Mouse (Mus musculus) liver, embryonic 11.5 days (tissue): Measurements from ENCODE around the gene Slit3. TPM values are rescaled to one million over a fixed set of nuclear protein-coding genes. Genes with fewer than 3 reads are reported as not detected.
A peak's percentile ranks its signal among the peaks of the same experiment; 100 is the strongest.

Experiments used
- ATAC-seq: fragments of 200-750 bp; cut with Nextera tagmentation; replicated peaks from 2 replicates; pipeline ENCODE4 v1.8.0; 2017; ENCODE audit warnings: moderate number of reproducible peaks, mild to moderate bottlenecking, moderate TSS enrichment, moderate library complexity; ENCODE audit not compliant: low FRiP score
- DNase-seq: peaks from one replicate; pipeline ENCODE4 v3.0.0-alpha.2; 2017; ENCODE audit warnings: low spot score
- H3K27ac ChIP-seq: fragments of 300-500 bp; sonication (generic); 2 replicates; pipeline ENCODE4 v1.5.1; 2014; ENCODE audit warnings: mild to moderate bottlenecking, low read depth, low read length, control low read depth
- H3K27me3 ChIP-seq: fragments of 300-500 bp; sonication (generic); replicated peaks from 2 replicates; pipeline ENCODE4 v1.6.1; 2014; ENCODE audit warnings: low read length, mixed read lengths; ENCODE audit not compliant: control insufficient read depth, insufficient read depth
- H3K36me3 ChIP-seq: fragments of 300-500 bp; sonication (generic); 2 replicates; pipeline ENCODE4 v1.6.1; 2014; ENCODE audit warnings: mild to moderate bottlenecking, low read length, moderate library complexity, mixed read lengths; ENCODE audit not compliant: control insufficient read depth, insufficient read depth
- H3K4me1 ChIP-seq: fragments of 300-500 bp; sonication (generic); replicated peaks from 2 replicates; pipeline ENCODE4 v1.6.1; 2014; ENCODE audit warnings: low read length, mixed read lengths; ENCODE audit not compliant: control insufficient read depth, insufficient read depth
- H3K4me2 ChIP-seq: fragments of 300-500 bp; sonication (generic); 2 replicates; pipeline ENCODE4 v1.6.1; 2014; ENCODE audit warnings: mild to moderate bottlenecking, control low read depth, moderate library complexity
- H3K4me3 ChIP-seq: fragments of 300-500 bp; sonication (generic); 2 replicates; pipeline ENCODE4 v1.5.1; 2014; ENCODE audit warnings: low read depth, low read length, control low read depth
- H3K9ac ChIP-seq: fragments of 300-500 bp; sonication (generic); 2 replicates; pipeline ENCODE4 v1.6.1; 2014; ENCODE audit warnings: low read depth, low read length, control low read depth
- H3K9me3 ChIP-seq: fragments of 300-500 bp; sonication (generic); 2 replicates; pipeline ENCODE4 v1.6.1; 2016; ENCODE audit warnings: low read length, inconsistent platforms, mixed read lengths; ENCODE audit not compliant: control insufficient read depth
- WGBS: fragments of 180-500 bp; shearing (Covaris S2); extraction: QIAGEN DNeasy Blood & Tissue Kit; methylation state at CpG from one replicate; pipeline ENCODE4 v1.1.7; 2014; 5-methylcytosine and 5-hydroxymethylcytosine counted together
- polyA plus RNA-seq: library from polyadenylated mRNA; unstranded; fragments of >200 nt; fragmentation: Nextera tagmentation; extraction: Ambion mirVana; gene quantifications from 2 replicates; pipeline ENCODE4 v1.2.1, GENCODE M21; 2014

The Slit3 gene
- polyA plus RNA-seq, 1 experiment from 2014 or later: 6.8 TPM

GRCm38 (mm10) chr11:35403516-35403915 is 282.5 kb downstream of the Slit3 start:
- ATAC-seq (no peak), DNase-seq (no peak)
- H3K27me3 ChIP-seq: no peaks in the 10 kb centered on the region
- no peak overlapping the region for H3K4me3 ChIP-seq
- no peaks in the 10 kb centered on the region for H3K4me1 ChIP-seq
- no peak overlapping the region for H3K27ac ChIP-seq
- H3K36me3 ChIP-seq: no peaks in the 10 kb centered on the region
- H3K4me2 ChIP-seq: no peak overlapping the region
- no peaks in the 10 kb centered on the region for H3K9me3 ChIP-seq
- WGBS: 73% methylated on average over 9 of the region's 9 CpGs
- H3K9ac ChIP-seq: no peak overlapping the region

GRCm38 (mm10) chr11:35406045-35406444 is 285.0 kb downstream of the Slit3 start:
- 51% methylated on average over 3 of the region's 3 CpGs for WGBS
- H3K9ac ChIP-seq: no peak overlapping the region
- H3K4me3 ChIP-seq: no peak overlapping the region
- H3K4me2 ChIP-seq: no peak overlapping the region
- H3K27me3 ChIP-seq: no peaks in the 10 kb centered on the region
- ATAC-seq: no peak
- no peaks in the 10 kb centered on the region for H3K36me3 ChIP-seq
- DNase-seq: no peak
- no peak overlapping the region for H3K27ac ChIP-seq
- H3K4me1 ChIP-seq: no peaks in the 10 kb centered on the region
- no peaks in the 10 kb centered on the region for H3K9me3 ChIP-seq

GRCm38 (mm10) chr11:35406522-35406921 is 285.5 kb downstream of the Slit3 start:
- H3K27ac ChIP-seq: no peak overlapping the region
- H3K9me3 ChIP-seq: no peaks in the 10 kb centered on the region
- H3K4me3 ChIP-seq: no peak overlapping the region
- WGBS: 84% methylated on average over 6 of the region's 6 CpGs
- H3K36me3 ChIP-seq: no peaks in the 10 kb centered on the region
- DNase-seq: no peak
- H3K4me2 ChIP-seq: no peak overlapping the region
- H3K27me3 ChIP-seq: no peaks in the 10 kb centered on the region
- no peak for ATAC-seq
- H3K9ac ChIP-seq: no peak overlapping the region
- H3K4me1 ChIP-seq: no peaks in the 10 kb centered on the region

- no peaks in the 10 kb centered on the region for H3K4me1 ChIP-seq
- WGBS: 51% methylated on average over 12 of the region's 12 CpGs
- H3K9me3 ChIP-seq: no peaks in the 10 kb centered on the region
- H3K4me3 ChIP-seq: no peak overlapping the region
- H3K36me3 ChIP-seq: no peaks in the 10 kb centered on the region
- no peak for ATAC-seq
- peak; percentile 37 for DNase-seq
- H3K4me2 ChIP-seq: no peak overlapping the region
- no peak overlapping the region for H3K27ac ChIP-seq
- H3K27me3 ChIP-seq: no peaks in the 10 kb centered on the region
- no peak overlapping the region for H3K9ac ChIP-seq
These were observed 286.5 kb downstream of the Slit3 start for GRCm38 (mm10) chr11:35407341-35408154.

GRCm38 (mm10) chr11:35410431-35410830 is 289.4 kb downstream of the Slit3 start:
- Histone ChIP-seq H3K9me3 (no peaks in the 10 kb centered on the region), H3K4me1 (no peaks in the 10 kb centered on the region), H3K4me3 (no peak overlapping the region), H3K4me2 (no peak overlapping the region), H3K27ac (no peak overlapping the region), H3K36me3 (no peaks in the 10 kb centered on the region), H3K9ac (no peak overlapping the region), H3K27me3 (no peaks in the 10 kb centered on the region)
- WGBS: 73% methylated on average over 3 of the region's 3 CpGs
- ATAC-seq (no peak), DNase-seq (no peak)

- Histone ChIP-seq H3K4me1 (peaks cover 2% of the 10 kb centered on the region; the same call in 1 of the 2 replicates), H3K36me3 (no peaks in the 10 kb centered on the region), H3K4me3 (no peak overlapping the region), H3K27me3 (no peaks in the 10 kb centered on the region), H3K9me3 (no peaks in the 10 kb centered on the region), H3K4me2 (no peak overlapping the region), H3K9ac (no peak overlapping the region), H3K27ac (no peak overlapping the region)
- ATAC-seq: no peak
- DNase-seq: no peak
- 60% methylated on average over 9 of the region's 9 CpGs for WGBS
These were observed 294.9 kb downstream of the Slit3 start for GRCm38 (mm10) chr11:35415768-35416401.

GRCm38 (mm10) chr11:35416402-35417093 is 295.5 kb downstream of the Slit3 start:
- Histone ChIP-seq H3K9ac (no peak overlapping the region), H3K4me3 (no peak overlapping the region)
- no peak for ATAC-seq

GRCm38 (mm10) chr11:35417911-35418552 is 297.0 kb downstream of the Slit3 start:
- H3K4me3 ChIP-seq: no peak overlapping the region
- no peak overlapping the region for H3K9ac ChIP-seq
- DNase-seq (no peak), ATAC-seq (no peak)
- peaks cover 2% of the 10 kb centered on the region; the same call in 1 of the 2 replicates for H3K4me1 ChIP-seq
- no peak overlapping the region for H3K4me2 ChIP-seq
- 57% methylated on average over 13 of the region's 13 CpGs for WGBS
- H3K9me3 ChIP-seq: no peaks in the 10 kb centered on the region
- no peak overlapping the region for H3K27ac ChIP-seq
- no peaks in the 10 kb centered on the region for H3K27me3 ChIP-seq
- no peaks in the 10 kb centered on the region for H3K36me3 ChIP-seq

More at GRCm38 (mm10) chr11:35416402-35417093, 295.5 kb downstream of the Slit3 start:
- 78% methylated on average over 14 of the region's 14 CpGs for WGBS
- no peak for DNase-seq
- H3K4me1 ChIP-seq: peaks cover 2% of the 10 kb centered on the region; the same call in 1 of the 2 replicates
- no peaks in the 10 kb centered on the region for H3K36me3 ChIP-seq
- H3K27ac ChIP-seq: no peak overlapping the region
- H3K27me3 ChIP-seq: no peaks in the 10 kb centered on the region
- H3K9me3 ChIP-seq: no peaks in the 10 kb centered on the region
- H3K4me2 ChIP-seq: no peak overlapping the region
